15 mouse cellular contexts compared by ENCODE assay signal in genomic region chr5:129059116-129059515, GRCm38 (mm10). TPM values are rescaled to one million over a fixed set of nuclear protein-coding genes. Genes with fewer than 3 reads are reported as not detected.
DNase-seq lines count a peak whose midpoint lies in the region; ATAC-seq and TF ChIP-seq lines count a peak whose summit lies in the region.
"Had no signal": no experiment of that assay in that cellular context is flagged by ENCODE, and none has a peak within 500 bp of the region (broad histone marks: within the 10 kb centered on the region; RNA-seq: fewer than 3 reads in every experiment).

No protein-coding gene starts in this region.

- WGBS in intestine, postnatal 0 days = 86% methylated on average over 3 of the region's 3 CpGs
- 86% methylated on average over 3 of the region's 3 CpGs for WGBS in intestine, embryonic 15.5 days
- 91% methylated on average over 3 of the region's 3 CpGs for whole genome bisulfite sequencing in hindbrain, embryonic 13.5 days

- DNase-seq in thymus, postnatal 4 days = peak; percentile 29
- DNase-seq in thymus, postnatal 14 days = no peak
- peak; percentile 14 for DNase-seq in c-Kit-positive CD71-negative TER-119-negative erythroid progenitor cells, embryonic 14.5 days (ENCODE audit: low read depth)
- no peak for DNase-seq in urinary bladder, adult 18-20 months (ENCODE audit: low spot score in 2 of 2)
- DNase-seq: cerebellum, postnatal 36 days; kidney, adult 11 months; kidney, postnatal 36 days; midbrain, embryonic 14.5 days had no signal

- H3K9ac ChIP-seq in intestine, postnatal 0 days (ENCODE audit: low read depth, low read length) = no peak overlapping the region
- no peak overlapping the region for H3K9ac ChIP-seq in intestine, embryonic 15.5 days
- no peak overlapping the region for H3K9ac ChIP-seq in hindbrain, embryonic 13.5 days
- H3K9ac ChIP-seq: stomach, embryonic 15.5 days had no signal

- no peak overlapping the region for H3K4me3 ChIP-seq in intestine, postnatal 0 days (ENCODE audit: low read depth, low read length)
- no peak overlapping the region for H3K4me3 ChIP-seq in intestine, embryonic 15.5 days (replicated peaks)
- no peak overlapping the region for H3K4me3 ChIP-seq in hindbrain, embryonic 13.5 days
- H3K4me3 ChIP-seq: stomach, embryonic 15.5 days had no signal

- no peaks in the 10 kb centered on the region for H3K27me3 ChIP-seq in intestine, postnatal 0 days (replicated peaks; ENCODE audit: control insufficient read depth, insufficient read depth, low read length)
- 0 out of 2 replicates have a peak, but pooled peaks cover 4% of the 10 kb centered on the region for H3K27me3 ChIP-seq in intestine, embryonic 15.5 days (replicated peaks)
- peaks cover 12% of the 10 kb centered on the region for H3K27me3 ChIP-seq in hindbrain, embryonic 13.5 days

- no peak overlapping the region for H3K27ac ChIP-seq in intestine, postnatal 0 days (ENCODE audit: low read depth, low read length)
- no peak overlapping the region for H3K27ac ChIP-seq in intestine, embryonic 15.5 days
- H3K27ac ChIP-seq in hindbrain, embryonic 13.5 days = no peak overlapping the region
- H3K27ac ChIP-seq: stomach, embryonic 15.5 days had no signal

- TF ChIP-seq CTCF in intestine, postnatal 0 days (IDR thresholded peaks at IDR 0.05; ENCODE audit: low read depth) = peak; percentile 60

- no peaks in the 10 kb centered on the region for H3K36me3 ChIP-seq in intestine, postnatal 0 days (ENCODE audit: control insufficient read depth, insufficient read depth)
- no peaks in the 10 kb centered on the region for H3K36me3 ChIP-seq in intestine, embryonic 15.5 days
- H3K36me3 ChIP-seq in hindbrain, embryonic 13.5 days = no peaks in the 10 kb centered on the region
- H3K36me3 ChIP-seq: stomach, embryonic 15.5 days had no signal

- no peaks in the 10 kb centered on the region for H3K9me3 ChIP-seq in intestine, postnatal 0 days (ENCODE audit: control insufficient read depth)
- H3K9me3 ChIP-seq in intestine, embryonic 15.5 days = no peaks in the 10 kb centered on the region
- H3K9me3 ChIP-seq in hindbrain, embryonic 13.5 days = no peaks in the 10 kb centered on the region
- H3K9me3 ChIP-seq: stomach, embryonic 15.5 days had no signal

- H3K4me2 ChIP-seq in intestine, postnatal 0 days (replicated peaks; ENCODE audit: low read depth) = no peak overlapping the region
- H3K4me2 ChIP-seq in intestine, embryonic 15.5 days (replicated peaks) = no peak overlapping the region
- no peak overlapping the region for H3K4me2 ChIP-seq in hindbrain, embryonic 13.5 days
- H3K4me2 ChIP-seq: heart, embryonic 11.5 days; stomach, embryonic 15.5 days had no signal

- no peak for ATAC-seq in intestine, postnatal 0 days
- ATAC-seq in intestine, embryonic 15.5 days = no peak
- ATAC-seq in hindbrain, embryonic 13.5 days (ENCODE audit: low FRiP score) = no peak
- ATAC-seq: forebrain, embryonic 14.5 days had no signal

- H3K4me1 ChIP-seq in intestine, postnatal 0 days (replicated peaks; ENCODE audit: control insufficient read depth, insufficient read depth, low read length) = no peaks in the 10 kb centered on the region
- H3K4me1 ChIP-seq in intestine, embryonic 15.5 days (replicated peaks) = 0 out of 2 replicates have a peak, but pooled peaks cover 5% of the 10 kb centered on the region
- H3K4me1 ChIP-seq in hindbrain, embryonic 13.5 days (replicated peaks) = peaks cover 13% of the 10 kb centered on the region

RNA-seq across cellular contexts. Expression of gene Adgrd1, which starts 37.4 kb away (rescaled TPM):
- 1.6 and 1.9 TPM in 2 replicates for polyA plus RNA-seq in intestine, postnatal 0 days (2015; fragmentation: Nextera tagmentation; extraction: Ambion mirVana)
- polyA plus RNA-seq in intestine, embryonic 15.5 days (2015; fragmentation: Nextera tagmentation; extraction: Ambion mirVana) = 1.2 and 1.3 TPM in 2 replicates
- polyA plus RNA-seq in hindbrain, embryonic 13.5 days (2015; fragmentation: Nextera tagmentation; extraction: Ambion mirVana) = 0.13 and 0.14 TPM in 2 replicates
- polyA plus RNA-seq: limb, embryonic 11.5 days had no signal

RNA-seq across cellular contexts. Expression of gene Ran, which starts 39.2 kb away (rescaled TPM):
- polyA plus RNA-seq in intestine, postnatal 0 days (2015; fragmentation: Nextera tagmentation; extraction: Ambion mirVana) = 191 and 196 TPM in 2 replicates
- 527 and 602 TPM in 2 replicates for polyA plus RNA-seq in intestine, embryonic 15.5 days (2015; fragmentation: Nextera tagmentation; extraction: Ambion mirVana)
- 416 and 421 TPM in 2 replicates for polyA plus RNA-seq in hindbrain, embryonic 13.5 days (2015; fragmentation: Nextera tagmentation; extraction: Ambion mirVana)

RNA-seq across cellular contexts. Expression of gene Stx2, which starts 50.7 kb away (rescaled TPM):
- polyA plus RNA-seq in intestine, postnatal 0 days (2015; fragmentation: Nextera tagmentation; extraction: Ambion mirVana) = 8.7 and 12.3 TPM in 2 replicates
- polyA plus RNA-seq in intestine, embryonic 15.5 days (2015; fragmentation: Nextera tagmentation; extraction: Ambion mirVana) = 21.1 and 24.1 TPM in 2 replicates
- polyA plus RNA-seq in hindbrain, embryonic 13.5 days (2015; fragmentation: Nextera tagmentation; extraction: Ambion mirVana) = 18.0 and 21.1 TPM in 2 replicates

Comparison
In these comparisons a context has a peak if more than half of its experiments do, and no peak if none do; other contexts are left out.
1. DNase-seq: peak in thymus, postnatal 4 days (single experiment) and c-Kit-positive CD71-negative TER-119-negative erythroid progenitor cells, embryonic 14.5 days (single experiment); none in thymus, postnatal 14 days (single experiment) and urinary bladder, adult 18-20 months (0 of 2).